Mouse (Mus musculus): ENCODE measurements around the gene Coq9.
"Not testable (repeated sequence)": the region's sequence is repeated elsewhere in the genome, so short reads cannot be mapped to it uniquely, and the experiment has no call there.

The Coq9 gene

DNA sequence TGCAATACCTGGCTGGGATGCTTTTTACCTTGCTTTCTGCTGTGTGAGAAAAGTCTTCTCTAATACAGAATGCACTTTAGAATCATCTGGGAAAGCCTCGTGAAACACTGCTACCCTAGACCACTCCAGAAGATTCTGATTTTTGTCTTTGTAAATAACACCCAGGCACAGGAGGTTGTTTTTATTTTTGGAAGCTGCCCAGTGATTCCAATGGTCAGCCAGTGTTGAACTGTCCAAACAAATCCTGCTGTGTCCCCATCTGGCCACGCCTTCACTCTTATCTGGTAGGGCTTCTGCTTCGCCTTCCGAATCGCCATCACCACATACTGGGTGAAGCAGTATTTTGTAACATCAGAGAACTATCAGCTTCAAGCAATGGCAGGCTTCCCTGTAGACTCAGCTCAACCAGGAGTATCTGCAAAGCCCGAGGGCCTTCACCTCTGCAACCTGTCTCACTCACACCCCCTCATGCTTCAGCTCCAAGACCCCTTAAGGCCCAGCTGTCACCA lies 18.4 kb upstream of the Coq9 start:
- intact Hi-C loops (cut with DNase I), result loop anchor here (5.0 to 10.0 kb wide), 2 partner anchors 88 to 225 kb away; no protein-coding TSS in a partner anchor

- intact Hi-C loops (cut with DNase I), result loop anchor here (5.0 kb wide), 1 partner anchor 87 kb away; no protein-coding TSS in a partner anchor
Measured at GRCm38 (mm10) chr8:94820553-94820952, 17.6 kb upstream of the Coq9 start.

DNA sequence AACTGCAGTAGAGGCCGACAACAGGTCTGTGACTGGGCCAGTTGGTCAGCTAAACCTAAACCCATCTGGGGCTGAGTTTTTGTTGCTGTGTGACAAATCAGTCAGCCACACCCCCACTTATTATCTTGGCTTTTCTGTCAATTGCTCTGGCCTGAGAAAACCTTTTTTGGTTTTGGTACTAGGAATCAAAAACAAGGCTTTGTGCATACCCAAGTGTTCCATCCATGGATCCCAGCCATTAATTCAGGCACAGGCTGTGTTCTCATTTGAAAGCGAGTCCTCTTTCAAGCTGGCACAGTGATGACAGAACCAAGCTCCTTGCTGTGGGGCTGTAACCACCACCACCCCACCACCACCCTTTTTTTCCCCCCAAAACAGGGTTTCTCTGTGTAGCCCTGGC lies 16.7 kb upstream of the Coq9 start:
- intact Hi-C loops (cut with DNase I), result loop anchor here (5.0 kb wide), 1 partner anchor 86 kb away; no protein-coding TSS in a partner anchor

GRCm38 (mm10) chr8:94822637-94823560 lies 15.2 kb upstream of the Coq9 start:
- intact Hi-C loops (cut with DNase I), result loop anchor here (5.0 kb wide), 1 partner anchor 84 kb away; no protein-coding TSS in a partner anchor

- intact Hi-C loops (cut with DNase I), result no loop called here
Measured at GRCm38 (mm10) chr8:94825170-94825569, 13.0 kb upstream of the Coq9 start.

- intact Hi-C loops (cut with DNase I), result no loop called here
Measured at GRCm38 (mm10) chr8:94826210-94826609, 11.9 kb upstream of the Coq9 start.

DNA sequence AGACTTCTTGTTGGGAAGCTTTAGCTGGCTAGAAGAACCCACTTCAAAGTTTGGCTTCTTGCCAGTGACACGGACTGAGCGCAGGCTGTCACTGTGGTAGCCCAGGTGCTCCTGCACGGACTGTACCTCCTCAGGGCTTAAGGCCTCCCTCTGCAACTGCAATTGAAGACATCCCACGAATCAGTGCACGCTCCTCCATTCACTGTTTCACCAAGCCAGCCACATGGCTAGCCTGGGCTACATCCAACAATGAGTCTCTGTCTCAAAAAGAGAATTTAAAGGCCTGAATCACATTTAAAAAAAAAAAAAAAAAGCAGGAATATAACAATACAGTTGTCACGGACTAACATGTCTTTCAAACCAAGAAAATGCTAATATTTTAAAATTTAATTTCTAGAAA lies 9.8 kb upstream of the Coq9 start:
- intact Hi-C loops (cut with DNase I), result no loop called here

- intact Hi-C loops (cut with DNase I), result not testable (repeated sequence)
Measured at GRCm38 (mm10) chr8:94833901-94834405, 4.2 kb upstream of the Coq9 start.

- intact Hi-C loops (cut with DNase I), result not testable (repeated sequence)
Measured at GRCm38 (mm10) chr8:94835751-94836150, 2.4 kb upstream of the Coq9 start.

DNA sequence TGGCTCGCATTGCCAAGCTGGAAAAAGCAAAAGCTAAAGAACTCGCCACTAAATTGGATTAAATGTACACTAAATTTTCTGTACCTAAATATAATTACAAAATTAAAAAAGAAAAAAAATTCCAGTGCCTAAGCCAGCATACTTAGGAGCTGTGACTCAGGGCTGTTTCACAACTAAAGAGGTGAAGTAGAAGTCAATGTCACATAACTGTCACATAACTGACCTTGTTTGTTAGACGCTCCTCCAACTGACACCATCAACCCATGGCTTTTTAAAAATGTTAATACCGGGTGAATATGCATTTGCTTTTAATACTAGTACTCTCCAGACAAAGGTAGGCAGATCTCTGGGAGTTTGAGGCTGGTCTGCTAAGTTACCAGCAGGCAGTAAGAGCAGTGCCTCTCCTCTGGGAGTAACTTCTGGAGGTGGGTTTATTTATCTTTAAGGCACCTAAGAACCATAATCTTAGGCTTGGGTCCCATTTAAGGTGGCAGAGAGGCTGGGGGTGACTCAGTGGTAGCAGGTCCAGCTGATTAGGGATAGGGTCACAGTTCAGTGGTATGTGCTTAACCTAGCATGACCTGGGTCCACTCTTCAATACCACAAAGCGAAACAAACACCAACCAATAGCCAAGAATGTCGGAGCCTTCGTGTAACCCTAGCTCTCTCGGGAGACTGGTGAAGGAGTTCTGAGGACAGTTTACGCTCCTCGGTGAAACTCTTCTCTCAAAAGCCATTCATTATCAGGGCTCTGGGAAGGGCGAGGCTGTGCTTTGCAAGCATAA lies 1.5 kb upstream of the Coq9 start:
- intact Hi-C loops (cut with DNase I), result no loop called here

- intact Hi-C loops (cut with DNase I), result no loop called here
Measured at GRCm38 (mm10) chr8:94838600-94838999, 479 bp downstream of the Coq9 start.

- intact Hi-C loops (cut with DNase I), result no loop called here
Measured at GRCm38 (mm10) chr8:94841183-94841582, 3.1 kb downstream of the Coq9 start.

DNA sequence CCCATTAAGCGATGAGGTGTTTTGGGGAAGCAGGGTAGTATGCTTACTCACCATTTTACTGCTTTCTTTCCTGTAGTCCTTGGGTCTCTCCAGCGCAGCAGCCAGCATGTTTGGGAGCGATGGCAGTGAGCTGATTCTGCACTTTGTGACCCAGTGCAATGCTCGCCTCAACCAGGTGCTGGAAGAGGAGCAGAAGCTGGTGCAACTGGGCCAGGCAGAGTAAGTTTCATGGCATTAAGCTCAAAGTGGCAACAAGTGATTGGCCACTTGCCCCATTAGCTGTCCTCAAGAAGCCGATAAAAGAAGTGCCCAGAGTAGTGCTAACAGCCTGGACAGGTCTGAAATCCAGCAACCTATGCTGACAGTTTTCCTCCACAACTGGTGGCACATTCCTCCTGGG lies 11.9 kb downstream of the Coq9 start:
- intact Hi-C loops (cut with DNase I), result no loop called here

DNA sequence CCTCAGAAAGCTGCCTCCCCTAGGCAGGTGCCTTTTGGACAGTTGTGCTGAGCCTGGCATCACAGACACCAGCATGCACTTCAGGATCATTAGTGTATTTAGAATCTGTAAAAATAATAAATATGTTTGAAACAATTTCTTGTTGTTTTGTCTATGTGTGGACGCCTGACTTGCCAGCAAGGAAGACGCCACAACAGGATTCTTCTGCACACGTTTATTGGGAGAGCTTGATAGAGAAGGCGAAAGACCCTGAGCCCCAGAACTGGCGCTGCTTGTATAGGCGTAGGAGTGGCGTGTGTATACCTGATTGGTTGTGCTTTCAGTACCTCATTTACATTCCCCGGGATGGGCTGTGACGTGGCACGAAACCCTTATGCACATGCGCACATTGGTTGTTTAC lies 16.6 kb downstream of the Coq9 start:
- intact Hi-C loops (cut with DNase I), result not testable (repeated sequence)

DNA sequence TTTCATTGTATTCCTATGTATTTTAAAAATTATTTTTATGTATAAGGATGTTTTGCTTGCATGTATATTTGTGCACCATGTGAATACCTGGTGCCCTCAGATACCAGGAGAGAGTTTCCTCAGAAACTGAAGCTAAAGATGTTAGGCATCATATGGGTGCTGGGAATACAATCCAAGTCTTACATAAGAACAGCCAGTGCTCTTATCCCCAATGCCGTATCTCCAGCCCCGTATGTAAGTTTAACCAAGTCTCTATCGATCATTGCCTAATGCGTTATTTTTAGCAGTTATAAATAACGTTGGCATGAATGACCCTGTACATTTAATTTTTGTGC lies 18.9 kb downstream of the Coq9 start:
- intact Hi-C loops (cut with DNase I), result no loop called here

DNA sequence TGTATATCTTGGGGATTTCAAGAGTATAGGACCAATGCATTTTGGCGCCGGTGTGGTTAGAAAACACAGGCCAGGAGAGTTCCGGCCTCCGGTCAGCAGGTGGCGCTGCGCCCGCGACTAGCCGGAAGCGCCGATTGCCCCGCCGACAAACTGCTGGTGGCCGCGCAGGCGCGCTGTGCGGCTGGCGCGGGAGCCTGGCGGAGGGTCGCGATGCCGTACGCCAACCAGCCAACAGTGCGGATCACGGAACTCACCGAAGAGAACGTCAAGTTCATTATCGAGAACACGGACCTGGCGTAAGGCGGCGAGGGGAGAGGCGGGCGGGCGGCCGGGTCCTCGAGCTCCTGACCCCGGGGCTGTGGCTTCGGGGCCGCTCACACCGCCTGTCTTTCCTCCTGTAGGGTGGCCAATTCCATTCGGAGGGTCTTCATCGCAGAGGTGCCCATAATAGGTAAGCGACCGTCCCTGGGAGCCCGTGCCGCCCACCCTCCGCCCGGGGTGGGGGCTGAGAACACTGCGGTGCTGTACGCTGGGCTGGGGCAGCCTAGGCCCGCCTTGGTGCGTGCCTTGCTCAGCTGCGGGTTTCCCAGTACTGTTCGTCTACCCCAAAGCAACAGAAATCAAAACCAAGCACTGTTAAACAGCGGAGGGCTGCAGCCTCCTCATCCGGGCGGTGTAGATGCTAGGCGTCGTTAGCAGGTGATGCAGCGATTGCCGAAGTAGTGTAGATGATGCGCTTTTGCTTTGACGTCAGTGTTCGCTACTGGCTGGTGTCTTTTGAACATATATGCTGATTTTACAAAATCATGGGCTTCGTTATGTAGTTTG lies 19.4 kb downstream of the Coq9 start, which contains the start of gene Polr2c:
TSS of gene Polr2c (plus strand) at position 105 of the 828 bp plus-strand sequence.
- intact Hi-C loops (cut with DNase I), result no loop called here

DNA sequence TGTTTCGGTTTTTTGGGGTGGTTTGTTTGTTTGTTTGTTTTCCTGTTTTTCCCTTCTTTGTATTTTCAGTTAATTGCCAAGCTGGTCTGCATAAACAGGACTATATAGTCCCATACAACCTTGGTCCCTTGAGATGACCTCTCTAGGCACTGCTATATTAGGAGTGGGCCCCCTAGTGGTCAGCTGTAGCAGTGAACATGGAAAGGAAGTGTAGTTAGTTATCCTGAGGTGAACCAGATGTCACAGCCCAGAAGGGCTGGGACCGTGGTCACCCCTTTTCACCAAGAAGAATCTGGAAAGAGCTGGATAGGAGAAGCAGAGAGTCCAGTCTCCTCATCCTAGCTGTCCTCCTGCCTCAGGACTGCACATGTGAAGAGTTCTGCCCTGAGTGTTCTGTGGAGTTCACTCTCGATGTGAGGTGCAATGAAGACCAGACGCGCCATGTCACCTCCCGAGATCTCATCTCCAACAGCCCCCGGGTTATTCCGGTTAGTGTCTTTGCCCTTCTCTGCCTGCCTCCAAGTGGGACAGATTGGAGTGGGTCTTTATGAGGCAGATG lies 23.3 kb downstream of the Coq9 start:
- intact Hi-C loops (cut with DNase I), result no loop called here

- intact Hi-C loops (cut with DNase I), result no loop called here
Measured at GRCm38 (mm10) chr8:94862487-94863220, 24.5 kb downstream of the Coq9 start.

DNA sequence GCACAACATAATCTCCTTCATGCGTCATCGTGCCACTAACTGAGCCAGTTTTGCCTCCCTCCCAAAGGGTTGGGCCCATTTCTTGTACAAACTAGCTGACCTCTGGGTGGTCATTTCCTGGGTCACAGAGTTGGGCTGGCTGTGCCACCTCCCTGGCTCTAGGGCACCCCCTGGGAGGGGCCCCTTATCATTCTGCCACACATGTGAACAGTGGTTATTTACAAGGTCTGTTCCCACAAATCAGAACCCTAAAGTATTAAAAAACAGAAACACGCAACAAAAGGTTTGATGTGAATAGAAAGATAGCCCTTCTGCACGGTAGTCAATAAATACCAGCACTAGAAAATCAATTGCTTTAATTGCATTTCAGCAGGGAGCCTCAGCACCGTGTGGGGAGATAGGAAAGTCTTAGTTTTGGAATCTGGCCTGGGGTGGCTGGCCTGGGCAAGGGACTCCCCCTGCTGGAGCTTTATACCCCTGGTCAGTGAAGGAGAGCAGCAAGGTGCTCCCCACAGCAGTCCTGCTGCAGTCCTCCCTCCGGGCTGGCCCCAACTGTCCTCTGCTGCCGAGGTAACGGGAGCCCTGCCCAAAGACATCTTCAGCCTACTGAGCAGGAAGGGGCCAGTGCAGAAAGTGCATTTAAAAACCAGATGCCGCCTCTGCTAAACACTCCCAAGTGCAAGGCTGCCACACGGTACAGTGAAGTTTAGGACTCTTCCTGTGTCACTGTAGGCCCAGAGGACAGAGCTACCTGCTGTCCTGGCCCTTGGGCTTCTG lies 26.0 kb downstream of the Coq9 start:
- intact Hi-C loops (cut with DNase I), result no loop called here
